Mouse (Mus musculus) brain, embryonic 14.5 days (tissue): ENCODE data around the gene Lgr5.

Experiments
- CTCF ChIP-seq: fragments of 200-500 bp; IDR thresholded peaks from 2 replicates; pipeline ENCODE4 v1.5.1; 2012; ENCODE audit warnings: inconsistent platforms, mild to moderate bottlenecking, moderate library complexity, borderline replicate concordance; ENCODE audit not compliant: insufficient read depth, insufficient read length; ENCODE audit errors: extremely low read depth
- POLR2A ChIP-seq: fragments of 200-500 bp; IDR thresholded peaks from 2 replicates; pipeline ENCODE4 v1.6.1; 2012; ENCODE audit warnings: mild to moderate bottlenecking, inconsistent platforms, borderline replicate concordance; ENCODE audit not compliant: poor library complexity, insufficient read depth, insufficient read length, severe bottlenecking; ENCODE audit errors: extremely low read depth

DNA sequence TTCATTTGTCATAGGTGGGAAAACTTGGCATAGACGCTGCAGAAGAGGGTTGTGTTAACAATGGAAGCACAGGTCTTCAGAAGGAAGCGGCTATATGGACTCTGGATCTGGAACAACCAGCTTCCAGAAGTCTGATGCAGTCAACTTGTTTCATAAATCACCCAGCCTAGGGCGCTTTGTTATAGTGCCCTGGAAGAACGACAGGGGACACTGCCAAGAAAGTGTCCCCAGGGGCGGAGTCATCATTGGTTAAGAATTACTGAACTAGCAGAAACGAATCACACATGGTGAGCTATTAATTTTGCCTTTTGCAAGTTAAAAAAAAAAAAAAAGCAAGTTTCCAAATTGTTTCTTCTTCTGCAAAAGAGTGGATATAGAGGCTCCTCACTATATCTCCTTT, 44.7 kb downstream of the Lgr5 start:
- no peak for TF ChIP-seq CTCF
- no peak for TF ChIP-seq POLR2A
